ENCODE assay signal across 8 mouse cellular contexts in genomic region chr13:28531534-28531999, GRCm38 (mm10).
DNase-seq lines count a peak whose midpoint lies in the region; ATAC-seq and TF ChIP-seq lines count a peak whose summit lies in the region.

No protein-coding gene starts in this region.

- H3K9me3 ChIP-seq in hindbrain, embryonic 10.5 days = peaks cover 9% of the 10 kb centered on the region
- H3K9me3 ChIP-seq in hindbrain, embryonic 12.5 days (replicated peaks) = no peaks in the 10 kb centered on the region
- peaks cover 4% of the 10 kb centered on the region; the same call in 1 of the 2 replicates for H3K9me3 ChIP-seq in heart, embryonic 16.5 days (replicated peaks; ENCODE audit: control insufficient read depth, low read length)
- no peaks in the 10 kb centered on the region; the same call in 1 of the 2 replicates for H3K9me3 ChIP-seq in limb, embryonic 10.5 days (replicated peaks)
- H3K9me3 ChIP-seq in forebrain, postnatal 0 days (ENCODE audit: low read length) = no peaks in the 10 kb centered on the region

- H3K4me3 ChIP-seq in hindbrain, embryonic 10.5 days = no peak overlapping the region
- no peak overlapping the region for H3K4me3 ChIP-seq in hindbrain, embryonic 12.5 days
- no peak overlapping the region for H3K4me3 ChIP-seq in embryonic fibroblast, embryonic 13.5 days (ENCODE audit: insufficient read depth, low read length)
- H3K4me3 ChIP-seq in heart, embryonic 16.5 days (ENCODE audit: low read length) = no peak overlapping the region
- H3K4me3 ChIP-seq in limb, embryonic 10.5 days = no peak overlapping the region
- H3K4me3 ChIP-seq in forebrain, postnatal 0 days (ENCODE audit: low read depth, low read length) = no peak overlapping the region

- ATAC-seq in hindbrain, embryonic 12.5 days (ENCODE audit: low FRiP score) = no peak
- no peak; the same call in 1 of the 2 replicates for ATAC-seq in heart, embryonic 16.5 days (replicated peaks; ENCODE audit: extremely low read depth, insufficient read depth, low FRiP score)
- ATAC-seq in forebrain, postnatal 0 days = no peak

- H3K4me1 ChIP-seq in hindbrain, embryonic 10.5 days (replicated peaks) = peaks cover 13% of the 10 kb centered on the region; the same call in 1 of the 2 replicates
- H3K4me1 ChIP-seq in hindbrain, embryonic 12.5 days = peaks cover 19% of the 10 kb centered on the region
- peaks cover 2% of the 10 kb centered on the region; the same call in 1 of the 2 replicates for H3K4me1 ChIP-seq in embryonic fibroblast, embryonic 13.5 days (ENCODE audit: control insufficient read depth, insufficient read depth, low read length)
- H3K4me1 ChIP-seq in heart, embryonic 16.5 days (ENCODE audit: control insufficient read depth, insufficient read depth, low read length) = peaks cover 24% of the 10 kb centered on the region
- H3K4me1 ChIP-seq in limb, embryonic 10.5 days = peaks cover 10% of the 10 kb centered on the region
- no peaks in the 10 kb centered on the region for H3K4me1 ChIP-seq in forebrain, postnatal 0 days (ENCODE audit: insufficient read depth)

- TF ChIP-seq CTCF in embryonic fibroblast, embryonic 13.5 days (IDR thresholded peaks at IDR 0.05; ENCODE audit: borderline replicate concordance, insufficient read depth, low read length) = no peak
- TF ChIP-seq CTCF in forebrain, postnatal 0 days (IDR thresholded peaks at IDR 0.05; ENCODE audit: low read depth) = no peak

- H3K4me2 ChIP-seq in hindbrain, embryonic 12.5 days (replicated peaks) = no peak overlapping the region
- no peak overlapping the region for H3K4me2 ChIP-seq in heart, embryonic 16.5 days (ENCODE audit: low read depth, low read length)
- no peak overlapping the region for H3K4me2 ChIP-seq in forebrain, postnatal 0 days (ENCODE audit: low read depth)

- TF ChIP-seq POLR2A in embryonic fibroblast, embryonic 13.5 days (IDR thresholded peaks at IDR 0.05; ENCODE audit: low read depth, low read length) = no peak

- no peaks in the 10 kb centered on the region for H3K27me3 ChIP-seq in hindbrain, embryonic 10.5 days (ENCODE audit: insufficient read depth, poor library complexity, severe bottlenecking)
- no peaks in the 10 kb centered on the region for H3K27me3 ChIP-seq in hindbrain, embryonic 12.5 days
- no peaks in the 10 kb centered on the region for H3K27me3 ChIP-seq in heart, embryonic 16.5 days (ENCODE audit: control insufficient read depth, insufficient read depth, low read length)
- no peaks in the 10 kb centered on the region for H3K27me3 ChIP-seq in limb, embryonic 10.5 days (ENCODE audit: low read depth, poor library complexity, severe bottlenecking)
- no peaks in the 10 kb centered on the region for H3K27me3 ChIP-seq in forebrain, postnatal 0 days (ENCODE audit: insufficient read depth, low read length)

- no peak for DNase-seq in hindbrain, embryonic 10.5 days (ENCODE audit: low spot score)
- DNase-seq in limb, embryonic 10.5 days (ENCODE audit: low spot score) = no peak
- DNase-seq in forebrain, postnatal 0 days = no peak
- DNase-seq in spleen, postnatal 4 days (ENCODE audit: low spot score in 2 of 2) = no peak
- no peak for DNase-seq in spleen, adult 18-20 months

- peaks cover 23% of the 10 kb centered on the region for H3K36me3 ChIP-seq in hindbrain, embryonic 10.5 days
- H3K36me3 ChIP-seq in hindbrain, embryonic 12.5 days = no peaks in the 10 kb centered on the region
- H3K36me3 ChIP-seq in heart, embryonic 16.5 days (ENCODE audit: control insufficient read depth, insufficient read depth) = no peaks in the 10 kb centered on the region
- H3K36me3 ChIP-seq in limb, embryonic 10.5 days = peaks cover 14% of the 10 kb centered on the region; the same call in 1 of the 2 replicates
- H3K36me3 ChIP-seq in forebrain, postnatal 0 days (ENCODE audit: insufficient read depth) = no peaks in the 10 kb centered on the region

- no peak overlapping the region for H3K9ac ChIP-seq in hindbrain, embryonic 12.5 days
- H3K9ac ChIP-seq in heart, embryonic 16.5 days (ENCODE audit: low read length) = no peak overlapping the region
- no peak overlapping the region for H3K9ac ChIP-seq in forebrain, postnatal 0 days

- H3K27ac ChIP-seq in hindbrain, embryonic 10.5 days = peak overlapping the region; percentile 12; the same call in 1 of the 2 replicates
- H3K27ac ChIP-seq in hindbrain, embryonic 12.5 days = no peak overlapping the region
- H3K27ac ChIP-seq in embryonic fibroblast, embryonic 13.5 days (ENCODE audit: insufficient read depth, low read length) = peak overlapping the region; percentile 9; the same call in 1 of the 2 replicates
- peak overlapping the region; percentile 41 for H3K27ac ChIP-seq in heart, embryonic 16.5 days (ENCODE audit: low read length)
- peak overlapping the region; percentile 42 for H3K27ac ChIP-seq in limb, embryonic 10.5 days
- no peak overlapping the region for H3K27ac ChIP-seq in forebrain, postnatal 0 days (ENCODE audit: low read depth, low read length)

- WGBS in hindbrain, embryonic 10.5 days = 73% methylated on average over 5 of the region's 5 CpGs
- 84% methylated on average over 5 of the region's 5 CpGs for WGBS in hindbrain, embryonic 12.5 days
- 58% methylated on average over 5 of the region's 5 CpGs for WGBS in heart, embryonic 16.5 days
- WGBS in limb, embryonic 10.5 days = 78% methylated on average over 5 of the region's 5 CpGs
- 88% methylated on average over 5 of the region's 5 CpGs for WGBS in forebrain, postnatal 0 days

Comparison
In these comparisons a context has a peak if more than half of its experiments do, and no peak if none do; other contexts are left out.
1. H3K27ac ChIP-seq: peak in hindbrain, embryonic 10.5 days (single experiment), embryonic fibroblast, embryonic 13.5 days (single experiment), heart, embryonic 16.5 days (single experiment) and limb, embryonic 10.5 days (single experiment); none in hindbrain, embryonic 12.5 days (single experiment) and forebrain, postnatal 0 days (single experiment).